Mouse (Mus musculus): ENCODE data around the gene Lbhd2. TPM values are rescaled to one million over a fixed set of nuclear protein-coding genes. Genes with fewer than 3 reads are reported as not detected.

Gene Lbhd2
- total and polyA plus RNA-seq, 3 experiments: not detected

GRCm38 (mm10) chr12:111378812-111379211 lies 27.8 kb upstream of the Lbhd2 start:
- H3K4me1 ChIP-seq (ENCODE audit: control insufficient read depth in 1 of 2, insufficient read depth in 2 of 2): peaks cover 4 to 26% of the 10 kb centered on the region in 2 experiments

DNA sequence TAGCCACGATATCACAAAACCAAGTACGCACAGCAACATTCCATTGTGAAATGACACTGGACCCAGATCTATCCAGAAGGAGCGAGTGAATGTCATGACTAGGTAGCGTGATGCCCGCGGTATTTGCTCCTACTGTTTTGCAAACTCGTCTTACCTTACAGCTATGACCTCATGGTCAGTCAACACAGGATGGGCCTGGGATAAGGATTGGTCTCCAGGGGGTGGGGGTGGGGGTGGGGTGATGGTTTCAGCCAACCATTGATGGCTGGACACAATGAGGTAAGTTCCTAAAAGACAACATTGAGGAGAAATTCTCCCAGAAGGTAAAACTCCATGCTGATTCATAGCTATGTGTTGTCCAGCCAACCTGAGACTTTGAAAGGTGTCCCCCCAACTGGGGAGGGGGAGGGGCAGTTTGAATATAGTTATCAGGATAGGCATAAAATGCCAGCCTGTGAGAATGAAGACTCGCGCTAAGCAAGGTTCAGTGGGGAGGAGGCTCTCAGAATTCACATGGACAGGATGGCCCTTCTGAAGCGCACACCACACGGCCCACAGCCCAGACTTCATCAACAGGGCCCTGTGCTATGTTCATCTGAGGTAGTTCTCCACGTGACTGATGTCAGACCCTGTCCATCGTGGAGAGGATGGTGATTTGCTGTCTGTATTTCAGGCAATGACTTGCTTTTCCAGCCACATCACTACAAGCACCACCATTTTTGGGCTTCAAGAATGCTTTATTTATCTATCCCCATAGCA lies 20.5 kb upstream of the Lbhd2 start:
- in situ Hi-C loops (cut with MboI; ENCODE audit: low pct_ligation_motif_present, low pct_unique_long_range_greater_than_20kb, low sequenced_read_pairs) (no loop called here), dilution Hi-C loops (cut with MboI; ENCODE audit: extremely low pct_ligation_motif_present, extremely low pct_unique_long_range_greater_than_20kb, low sequenced_read_pairs) (no loop called here)
- H3K9ac ChIP-seq (ENCODE audit: insufficient read depth, low read depth): no peak overlapping the region
- no peaks in the 10 kb centered on the region for H3K36me3 ChIP-seq (replicated peaks in 1 of 2; ENCODE audit: control insufficient read depth in 1 of 2, insufficient read depth in 1 of 2, low read length in 1 of 2)
- TF ChIP-seq ZC3H11A (IDR thresholded peaks at IDR 0.05; ENCODE audit: low read depth, low read length) (no peak), IRF4 (IDR thresholded peaks at IDR 0.05; ENCODE audit: low read depth, low read length) (no peak), PAX5 (IDR thresholded peaks at IDR 0.05; ENCODE audit: low read length) (no peak), CTCF (conservative IDR thresholded peaks at IDR 0.05 in 1 of 2, IDR thresholded peaks at IDR 0.05 in 1 of 2; ENCODE audit: low read depth in 2 of 2, low read length in 2 of 2) (no peak), EP300 (IDR thresholded peaks at IDR 0.05; ENCODE audit: low read length) (no peak), ETS1 (conservative IDR thresholded peaks at IDR 0.05; ENCODE audit: low read depth, low read length) (no peak)
- H3K79me2 ChIP-seq (replicated peaks; ENCODE audit: control insufficient read depth, extremely low read depth, insufficient read depth, poor library complexity, severe bottlenecking): no peaks in the 10 kb centered on the region
- peaks cover 31% of the 10 kb centered on the region for H3K27me3 ChIP-seq (replicated peaks)
- no peak overlapping the region for H3K27ac ChIP-seq (ENCODE audit: insufficient read depth, low read depth)
- DNase-seq (ENCODE audit: extremely low read depth): no peak
- no peak overlapping the region for H3K4me3 ChIP-seq (replicated peaks in 1 of 3; ENCODE audit: low read depth in 2 of 3, low read length in 2 of 3, poor library complexity in 1 of 3)
- peaks cover 2% of the 10 kb centered on the region for H3K9me3 ChIP-seq (replicated peaks; ENCODE audit: low read length)
- H3K4me2 ChIP-seq (ENCODE audit: insufficient read depth, low read depth, poor library complexity, severe bottlenecking): no peak overlapping the region
- peaks cover 6 to 7% of the 10 kb centered on the region in 2 experiments; a peak in 3 of 4 replicates for H3K4me1 ChIP-seq (ENCODE audit: control insufficient read depth in 1 of 2, insufficient read depth in 2 of 2)

More at GRCm38 (mm10) chr12:111378812-111379211, 27.8 kb upstream of the Lbhd2 start:
- Histone ChIP-seq H3K9me3 (replicated peaks; ENCODE audit: low read length) (no peaks in the 10 kb centered on the region), H3K4me3 (replicated peaks in 1 of 3; ENCODE audit: low read depth in 2 of 3, low read length in 2 of 3, poor library complexity in 1 of 3) (no peak overlapping the region), H3K79me2 (replicated peaks; ENCODE audit: control insufficient read depth, extremely low read depth, insufficient read depth, poor library complexity, severe bottlenecking) (no peaks in the 10 kb centered on the region), H3K27ac (ENCODE audit: insufficient read depth, low read depth) (no peak overlapping the region), H3K36me3 (replicated peaks in 1 of 2; ENCODE audit: control insufficient read depth in 1 of 2, insufficient read depth in 1 of 2, low read length in 1 of 2) (peaks cover 0 to under 1% of the 10 kb centered on the region in 2 experiments), H3K4me2 (ENCODE audit: insufficient read depth, low read depth, poor library complexity, severe bottlenecking) (no peak overlapping the region), H3K27me3 (replicated peaks) (peaks cover 43% of the 10 kb centered on the region), H3K9ac (ENCODE audit: insufficient read depth, low read depth) (no peak overlapping the region)
- TF ChIP-seq SIN3A (IDR thresholded peaks at IDR 0.05; ENCODE audit: low read length): no peak
- DNase-seq (ENCODE audit: extremely low read depth): no peak
- dilution Hi-C loops (cut with MboI; ENCODE audit: extremely low pct_ligation_motif_present, extremely low pct_unique_long_range_greater_than_20kb, low sequenced_read_pairs) (no loop called here), in situ Hi-C loops (cut with MboI; ENCODE audit: low pct_ligation_motif_present, low pct_unique_long_range_greater_than_20kb, low sequenced_read_pairs) (no loop called here)

- DNase-seq (ENCODE audit: extremely low read depth): no peak
- no peak overlapping the region for H3K27ac ChIP-seq (ENCODE audit: insufficient read depth, low read depth)
- TF ChIP-seq ZNF384 (IDR thresholded peaks at IDR 0.05; ENCODE audit: low read depth, low read length): no peak
- no peak for TF ChIP-seq RCOR1 (conservative IDR thresholded peaks at IDR 0.05; ENCODE audit: low read depth, low read length)
- no peak for TF ChIP-seq E2F4 (IDR thresholded peaks at IDR 0.05; ENCODE audit: insufficient replicate concordance, low read depth, low read length)
- TF ChIP-seq TBP (conservative IDR thresholded peaks at IDR 0.05; ENCODE audit: low read depth, low read length): no peak
- TF ChIP-seq TCF12 (IDR thresholded peaks at IDR 0.05; ENCODE audit: low read depth, low read length): no peak
- no peak for TF ChIP-seq POLR2AphosphoS2 (IDR thresholded peaks at IDR 0.05; ENCODE audit: low read depth, low read length)
- TF ChIP-seq MAFK (IDR thresholded peaks at IDR 0.05; ENCODE audit: insufficient replicate concordance, low read length): no peak
- TF ChIP-seq MYC (IDR thresholded peaks at IDR 0.05; ENCODE audit: low read depth, low read length): no peak
- in situ Hi-C loops (cut with MboI; ENCODE audit: low pct_ligation_motif_present, low pct_unique_long_range_greater_than_20kb, low sequenced_read_pairs) (no loop called here), dilution Hi-C loops (cut with MboI; ENCODE audit: extremely low pct_ligation_motif_present, extremely low pct_unique_long_range_greater_than_20kb, low sequenced_read_pairs) (no loop called here)
- peaks cover 2% of the 10 kb centered on the region for H3K9me3 ChIP-seq (replicated peaks; ENCODE audit: low read length)
- no peak overlapping the region for H3K4me2 ChIP-seq (ENCODE audit: insufficient read depth, low read depth, poor library complexity, severe bottlenecking)
- H3K27me3 ChIP-seq (replicated peaks): peaks cover 24% of the 10 kb centered on the region
- no peak overlapping the region for H3K9ac ChIP-seq (ENCODE audit: insufficient read depth, low read depth)
- peaks cover 6 to 7% of the 10 kb centered on the region in 2 experiments; a peak in 3 of 4 replicates for H3K4me1 ChIP-seq (ENCODE audit: control insufficient read depth in 1 of 2, insufficient read depth in 2 of 2)
- H3K4me3 ChIP-seq (replicated peaks in 1 of 3; ENCODE audit: low read depth in 2 of 3, low read length in 2 of 3, poor library complexity in 1 of 3): no peak overlapping the region
- no peaks in the 10 kb centered on the region for H3K36me3 ChIP-seq (replicated peaks in 1 of 2; ENCODE audit: control insufficient read depth in 1 of 2, insufficient read depth in 1 of 2, low read length in 1 of 2)
- no peaks in the 10 kb centered on the region for H3K79me2 ChIP-seq (replicated peaks; ENCODE audit: control insufficient read depth, extremely low read depth, insufficient read depth, poor library complexity, severe bottlenecking)
Measured at GRCm38 (mm10) chr12:111386642-111387120, 19.9 kb upstream of the Lbhd2 start.
